Mouse (Mus musculus): Measurements from ENCODE around the gene Coq9. TPM values are rescaled to one million over a fixed set of nuclear protein-coding genes. Genes with fewer than 3 reads are reported as not detected.
A peak's percentile ranks its signal among the peaks of the same experiment; 100 is the strongest.

The Coq9 gene
- polyA plus RNA-seq, 1 experiment from 2014 or later = 54.9 TPM

DNA sequence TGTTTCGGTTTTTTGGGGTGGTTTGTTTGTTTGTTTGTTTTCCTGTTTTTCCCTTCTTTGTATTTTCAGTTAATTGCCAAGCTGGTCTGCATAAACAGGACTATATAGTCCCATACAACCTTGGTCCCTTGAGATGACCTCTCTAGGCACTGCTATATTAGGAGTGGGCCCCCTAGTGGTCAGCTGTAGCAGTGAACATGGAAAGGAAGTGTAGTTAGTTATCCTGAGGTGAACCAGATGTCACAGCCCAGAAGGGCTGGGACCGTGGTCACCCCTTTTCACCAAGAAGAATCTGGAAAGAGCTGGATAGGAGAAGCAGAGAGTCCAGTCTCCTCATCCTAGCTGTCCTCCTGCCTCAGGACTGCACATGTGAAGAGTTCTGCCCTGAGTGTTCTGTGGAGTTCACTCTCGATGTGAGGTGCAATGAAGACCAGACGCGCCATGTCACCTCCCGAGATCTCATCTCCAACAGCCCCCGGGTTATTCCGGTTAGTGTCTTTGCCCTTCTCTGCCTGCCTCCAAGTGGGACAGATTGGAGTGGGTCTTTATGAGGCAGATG lies 23.3 kb downstream of the Coq9 start:
- Histone ChIP-seq H3K27ac (replicated peaks; ENCODE audit: low read depth, low read length) (no peak overlapping the region), H3K27me3 (ENCODE audit: control insufficient read depth, insufficient read depth, low read length) (no peaks in the 10 kb centered on the region), H3K9me3 (ENCODE audit: control insufficient read depth, low read length) (no peaks in the 10 kb centered on the region), H3K36me3 (ENCODE audit: control insufficient read depth, insufficient read depth, low read length) (peaks cover 54% of the 10 kb centered on the region), H3K9ac (replicated peaks; ENCODE audit: low read length) (no peak overlapping the region), H3K4me1 (ENCODE audit: control insufficient read depth, insufficient read depth, low read length) (peaks cover 6% of the 10 kb centered on the region), H3K4me2 (ENCODE audit: low read length) (no peak overlapping the region), H3K4me3 (replicated peaks; ENCODE audit: low read depth, low read length) (no peak overlapping the region)
- DNase-seq (peak; percentile 80), ATAC-seq (ENCODE audit: low FRiP score, low TSS enrichment) (no peak)
- WGBS = 78% methylated on average over 8 of the region's 8 CpGs

DNA sequence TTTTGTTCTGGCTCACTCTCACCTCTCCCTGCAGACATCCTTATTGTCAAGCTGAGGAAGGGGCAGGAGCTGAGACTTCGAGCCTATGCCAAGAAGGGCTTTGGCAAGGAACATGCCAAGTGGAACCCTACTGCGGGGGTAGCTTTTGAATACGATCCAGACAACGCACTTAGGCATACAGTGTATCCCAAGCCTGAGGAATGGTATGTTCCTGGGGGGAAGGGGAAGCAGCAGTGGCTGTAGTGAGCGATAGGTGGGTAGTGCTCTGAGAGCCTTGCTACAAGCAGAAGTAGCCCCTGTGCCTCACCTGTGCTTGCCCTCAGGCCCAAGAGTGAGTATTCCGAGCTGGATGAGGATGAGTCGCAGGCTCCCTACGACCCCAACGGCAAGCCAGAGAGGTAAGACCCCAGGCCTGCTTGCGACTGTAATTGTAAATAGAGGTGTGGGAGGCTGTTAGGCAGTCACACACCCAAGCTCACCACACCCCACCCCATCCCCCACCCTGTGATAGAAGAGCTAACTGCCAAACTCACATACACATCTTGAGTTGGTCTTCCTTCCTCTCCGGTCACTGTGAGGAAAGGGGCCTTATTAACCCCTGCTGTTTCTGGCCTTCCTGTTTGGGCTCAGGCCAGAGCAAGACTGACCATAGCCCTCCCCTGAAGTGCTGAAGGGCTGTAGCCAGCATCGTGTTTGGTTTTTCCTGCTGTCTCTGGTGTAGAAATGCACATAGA lies 24.5 kb downstream of the Coq9 start:
- Histone ChIP-seq H3K4me1 (ENCODE audit: control insufficient read depth, insufficient read depth, low read length) (peaks cover 6% of the 10 kb centered on the region), H3K36me3 (ENCODE audit: control insufficient read depth, insufficient read depth, low read length) (peaks cover 62% of the 10 kb centered on the region), H3K9ac (replicated peaks; ENCODE audit: low read length) (no peak overlapping the region), H3K27me3 (ENCODE audit: control insufficient read depth, insufficient read depth, low read length) (no peaks in the 10 kb centered on the region), H3K27ac (replicated peaks; ENCODE audit: low read depth, low read length) (no peak overlapping the region), H3K9me3 (ENCODE audit: control insufficient read depth, low read length) (no peaks in the 10 kb centered on the region), H3K4me2 (ENCODE audit: low read length) (no peak overlapping the region), H3K4me3 (replicated peaks; ENCODE audit: low read depth, low read length) (no peak overlapping the region)
- ATAC-seq (ENCODE audit: low FRiP score, low TSS enrichment) (no peak), DNase-seq (no peak)
- WGBS = 91% methylated on average over 12 of the region's 12 CpGs

DNA sequence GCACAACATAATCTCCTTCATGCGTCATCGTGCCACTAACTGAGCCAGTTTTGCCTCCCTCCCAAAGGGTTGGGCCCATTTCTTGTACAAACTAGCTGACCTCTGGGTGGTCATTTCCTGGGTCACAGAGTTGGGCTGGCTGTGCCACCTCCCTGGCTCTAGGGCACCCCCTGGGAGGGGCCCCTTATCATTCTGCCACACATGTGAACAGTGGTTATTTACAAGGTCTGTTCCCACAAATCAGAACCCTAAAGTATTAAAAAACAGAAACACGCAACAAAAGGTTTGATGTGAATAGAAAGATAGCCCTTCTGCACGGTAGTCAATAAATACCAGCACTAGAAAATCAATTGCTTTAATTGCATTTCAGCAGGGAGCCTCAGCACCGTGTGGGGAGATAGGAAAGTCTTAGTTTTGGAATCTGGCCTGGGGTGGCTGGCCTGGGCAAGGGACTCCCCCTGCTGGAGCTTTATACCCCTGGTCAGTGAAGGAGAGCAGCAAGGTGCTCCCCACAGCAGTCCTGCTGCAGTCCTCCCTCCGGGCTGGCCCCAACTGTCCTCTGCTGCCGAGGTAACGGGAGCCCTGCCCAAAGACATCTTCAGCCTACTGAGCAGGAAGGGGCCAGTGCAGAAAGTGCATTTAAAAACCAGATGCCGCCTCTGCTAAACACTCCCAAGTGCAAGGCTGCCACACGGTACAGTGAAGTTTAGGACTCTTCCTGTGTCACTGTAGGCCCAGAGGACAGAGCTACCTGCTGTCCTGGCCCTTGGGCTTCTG lies 26.0 kb downstream of the Coq9 start:
- ATAC-seq (ENCODE audit: low FRiP score, low TSS enrichment) (no peak), DNase-seq (no peak)
- Histone ChIP-seq H3K27ac (replicated peaks; ENCODE audit: low read depth, low read length) (no peak overlapping the region), H3K9ac (replicated peaks; ENCODE audit: low read length) (no peak overlapping the region), H3K4me2 (ENCODE audit: low read length) (no peak overlapping the region), H3K27me3 (ENCODE audit: control insufficient read depth, insufficient read depth, low read length) (no peaks in the 10 kb centered on the region), H3K4me1 (ENCODE audit: control insufficient read depth, insufficient read depth, low read length) (peaks cover 13% of the 10 kb centered on the region), H3K4me3 (replicated peaks; ENCODE audit: low read depth, low read length) (no peak overlapping the region), H3K9me3 (ENCODE audit: control insufficient read depth, low read length) (no peaks in the 10 kb centered on the region), H3K36me3 (ENCODE audit: control insufficient read depth, insufficient read depth, low read length) (peaks cover 62% of the 10 kb centered on the region)
- WGBS = 82% methylated on average over 10 of the region's 10 CpGs

DNA sequence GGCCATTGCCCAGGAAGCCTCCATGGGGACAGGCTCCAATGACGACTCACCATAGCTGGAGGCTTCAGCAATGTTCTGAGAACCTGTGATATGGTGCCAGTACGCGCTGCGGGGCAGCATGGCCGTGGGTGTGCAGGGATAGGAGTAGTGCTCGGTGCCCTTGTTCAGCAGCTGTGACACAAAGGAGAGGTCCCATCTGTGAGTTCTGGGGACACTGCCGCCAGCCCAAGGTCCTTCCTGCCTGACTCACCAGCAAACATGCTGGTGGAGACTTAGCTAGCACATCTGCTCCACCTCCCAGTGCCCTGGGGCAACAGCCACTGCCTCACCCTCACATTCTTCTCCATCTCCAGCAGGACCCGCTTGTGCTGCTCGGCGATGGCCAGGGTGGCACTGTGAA lies 27.2 kb downstream of the Coq9 start:
- no peak overlapping the region for H3K4me2 ChIP-seq (ENCODE audit: low read length)
- no peak overlapping the region for H3K27ac ChIP-seq (replicated peaks; ENCODE audit: low read depth, low read length)
- ATAC-seq (ENCODE audit: low FRiP score, low TSS enrichment) (no peak), DNase-seq (no peak)
- no peaks in the 10 kb centered on the region for H3K27me3 ChIP-seq (ENCODE audit: control insufficient read depth, insufficient read depth, low read length)
- H3K4me1 ChIP-seq (ENCODE audit: control insufficient read depth, insufficient read depth, low read length) = peaks cover 23% of the 10 kb centered on the region
- no peak overlapping the region for H3K4me3 ChIP-seq (replicated peaks; ENCODE audit: low read depth, low read length)
- H3K36me3 ChIP-seq (ENCODE audit: control insufficient read depth, insufficient read depth, low read length) = peaks cover 58% of the 10 kb centered on the region
- H3K9me3 ChIP-seq (ENCODE audit: control insufficient read depth, low read length) = no peaks in the 10 kb centered on the region
- no peak overlapping the region for H3K9ac ChIP-seq (replicated peaks; ENCODE audit: low read length)
- 82% methylated on average over 10 of the region's 10 CpGs for WGBS

DNA sequence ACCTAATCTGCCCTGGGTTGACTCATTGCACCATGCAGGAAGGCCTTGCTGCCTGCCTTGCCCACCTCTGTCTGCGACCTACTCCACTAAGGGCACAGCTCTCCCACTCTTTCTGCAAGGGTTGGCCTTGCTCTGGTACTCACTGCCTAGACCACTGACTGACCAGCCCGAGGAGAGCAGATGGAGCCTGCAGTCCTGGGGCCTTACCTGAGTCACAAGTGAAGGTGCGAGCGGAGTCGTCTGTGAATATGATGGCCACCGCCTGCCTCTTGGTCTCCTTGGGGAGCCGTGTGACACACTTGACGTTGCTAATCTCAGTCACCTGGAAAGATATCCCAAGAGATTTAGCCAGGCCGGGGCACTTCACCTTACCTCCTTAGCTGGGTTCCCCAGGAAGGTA lies 28.8 kb downstream of the Coq9 start:
- ATAC-seq (ENCODE audit: low FRiP score, low TSS enrichment) = no peak
- peaks cover 47% of the 10 kb centered on the region for H3K36me3 ChIP-seq (ENCODE audit: control insufficient read depth, insufficient read depth, low read length)
- WGBS = 93% methylated on average over 9 of the region's 9 CpGs

DNA sequence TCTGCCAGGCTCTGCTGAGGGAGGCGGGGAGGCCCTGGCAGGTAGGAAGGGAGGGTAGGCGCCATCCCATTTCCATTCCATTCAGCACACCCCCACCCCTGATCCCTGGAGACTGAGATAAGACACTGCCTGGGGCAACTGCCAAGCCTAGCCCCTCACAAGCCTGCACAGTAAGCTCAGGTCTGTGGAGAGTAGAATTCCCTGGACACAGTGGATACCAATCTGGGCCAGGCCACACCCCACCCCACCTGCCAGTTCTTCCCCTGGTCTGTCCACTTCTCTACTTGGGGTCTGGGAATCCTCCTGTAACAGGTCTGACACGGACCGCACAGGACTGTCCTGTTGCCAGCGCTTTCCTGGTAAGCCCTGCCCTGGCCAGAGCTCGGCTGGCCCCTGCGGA lies 31.0 kb downstream of the Coq9 start:
- Histone ChIP-seq H3K9ac (replicated peaks; ENCODE audit: low read length) (peak overlapping the region; percentile 81), H3K4me2 (ENCODE audit: low read length) (peak overlapping the region; percentile 84), H3K4me3 (replicated peaks; ENCODE audit: low read depth, low read length) (peak overlapping the region; percentile 68), H3K27ac (replicated peaks; ENCODE audit: low read depth, low read length) (no peak overlapping the region; the same call in 1 of the 2 replicates), H3K4me1 (ENCODE audit: control insufficient read depth, insufficient read depth, low read length) (peaks cover 32% of the 10 kb centered on the region), H3K9me3 (ENCODE audit: control insufficient read depth, low read length) (no peaks in the 10 kb centered on the region), H3K36me3 (ENCODE audit: control insufficient read depth, insufficient read depth, low read length) (peaks cover 31% of the 10 kb centered on the region), H3K27me3 (ENCODE audit: control insufficient read depth, insufficient read depth, low read length) (peaks cover under 1% of the 10 kb centered on the region; the same call in 1 of the 2 replicates)
- WGBS = 44% methylated on average over 7 of the region's 7 CpGs
- DNase-seq (no peak), ATAC-seq (ENCODE audit: low FRiP score, low TSS enrichment) (no peak)

More for the DNA sequence above, 28.8 kb downstream of the Coq9 start:
- no peak for DNase-seq
- H3K4me1 ChIP-seq (ENCODE audit: control insufficient read depth, insufficient read depth, low read length) = peaks cover 32% of the 10 kb centered on the region
- no peak overlapping the region for H3K4me2 ChIP-seq (ENCODE audit: low read length)
- no peak overlapping the region for H3K4me3 ChIP-seq (replicated peaks; ENCODE audit: low read depth, low read length)
- H3K27me3 ChIP-seq (ENCODE audit: control insufficient read depth, insufficient read depth, low read length) = no peaks in the 10 kb centered on the region
- no peaks in the 10 kb centered on the region for H3K9me3 ChIP-seq (ENCODE audit: control insufficient read depth, low read length)
- H3K9ac ChIP-seq (replicated peaks; ENCODE audit: low read length) = no peak overlapping the region
- no peak overlapping the region for H3K27ac ChIP-seq (replicated peaks; ENCODE audit: low read depth, low read length)

DNA sequence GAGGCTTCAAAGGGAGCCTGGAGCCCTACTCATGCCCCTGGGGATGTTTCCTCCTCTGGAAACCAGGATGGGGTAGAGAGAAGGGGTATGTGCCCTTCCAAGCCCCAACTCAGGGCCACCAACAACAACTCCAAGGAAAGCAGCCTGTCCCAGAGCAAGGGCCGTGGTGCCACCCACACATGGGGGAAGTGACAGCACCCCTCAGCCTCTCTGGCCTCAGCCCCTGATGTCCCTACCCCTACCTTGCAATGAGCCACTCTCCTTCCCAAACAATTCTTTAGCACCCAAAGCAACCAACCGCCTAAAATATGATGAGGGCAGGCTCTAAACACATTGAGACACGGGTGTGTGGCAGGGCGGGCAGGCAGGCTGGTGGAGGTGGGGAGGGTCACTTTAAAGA lies 31.9 kb downstream of the Coq9 start:
- Histone ChIP-seq H3K4me1 (ENCODE audit: control insufficient read depth, insufficient read depth, low read length) (peaks cover 36% of the 10 kb centered on the region), H3K9me3 (ENCODE audit: control insufficient read depth, low read length) (no peaks in the 10 kb centered on the region), H3K4me2 (ENCODE audit: low read length) (peak overlapping the region; percentile 84), H3K4me3 (replicated peaks; ENCODE audit: low read depth, low read length) (peak overlapping the region; percentile 68), H3K27ac (replicated peaks; ENCODE audit: low read depth, low read length) (peak overlapping the region; percentile 74), H3K36me3 (ENCODE audit: control insufficient read depth, insufficient read depth, low read length) (peaks cover 22% of the 10 kb centered on the region), H3K9ac (replicated peaks; ENCODE audit: low read length) (peak overlapping the region; percentile 81), H3K27me3 (ENCODE audit: control insufficient read depth, insufficient read depth, low read length) (peaks cover 9% of the 10 kb centered on the region)
- DNase-seq (no peak), ATAC-seq (ENCODE audit: low FRiP score, low TSS enrichment) (no peak)
- 9% methylated on average over 4 of the region's 4 CpGs for WGBS

DNA sequence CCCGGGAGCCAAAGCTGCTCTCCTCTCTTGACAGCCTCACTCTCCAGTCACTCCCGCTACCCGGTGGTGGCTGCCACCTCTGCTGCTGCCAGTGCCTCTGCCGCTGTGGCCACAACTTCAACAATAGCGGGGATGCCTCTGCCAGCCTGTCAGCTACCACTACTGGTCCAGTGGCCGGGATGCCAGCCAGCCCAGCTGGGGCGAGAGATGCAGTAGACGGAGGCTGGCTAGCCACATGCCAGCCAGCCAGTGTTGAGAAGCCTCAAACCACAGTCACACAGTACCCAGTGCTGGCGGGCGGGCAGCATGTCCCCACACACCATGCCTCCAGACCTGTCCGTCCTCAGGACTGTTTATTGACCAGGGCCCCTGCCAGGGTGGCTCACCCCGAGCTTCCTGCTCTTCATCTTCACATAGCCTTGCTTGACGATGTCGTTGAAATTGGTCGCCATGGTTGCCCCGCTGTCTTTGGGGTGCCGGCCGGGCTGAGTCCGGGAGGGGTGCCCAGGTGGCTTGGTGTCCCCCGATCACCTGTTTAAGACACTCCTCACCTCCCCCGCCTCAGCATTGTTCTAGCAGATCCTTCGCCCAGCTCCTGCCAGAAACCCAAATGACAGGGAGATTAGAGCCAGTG lies 32.5 kb downstream of the Coq9 start:
- DNase-seq (peak; percentile 65), ATAC-seq (ENCODE audit: low FRiP score, low TSS enrichment) (peak; percentile 32)
- H3K9ac ChIP-seq (replicated peaks; ENCODE audit: low read length) = peak overlapping the region; percentile 81
- H3K4me2 ChIP-seq (ENCODE audit: low read length) = peak overlapping the region; percentile 84
- peak overlapping the region; percentile 74 for H3K27ac ChIP-seq (replicated peaks; ENCODE audit: low read depth, low read length)
- peak overlapping the region; percentile 68 for H3K4me3 ChIP-seq (replicated peaks; ENCODE audit: low read depth, low read length)
- peaks cover 17% of the 10 kb centered on the region for H3K36me3 ChIP-seq (ENCODE audit: control insufficient read depth, insufficient read depth, low read length)
- H3K27me3 ChIP-seq (ENCODE audit: control insufficient read depth, insufficient read depth, low read length) = peaks cover 12% of the 10 kb centered on the region
- H3K9me3 ChIP-seq (ENCODE audit: control insufficient read depth, low read length) = no peaks in the 10 kb centered on the region
- 3% methylated on average over 22 of the region's 22 CpGs for WGBS
- H3K4me1 ChIP-seq (ENCODE audit: control insufficient read depth, insufficient read depth, low read length) = peaks cover 42% of the 10 kb centered on the region
